Mouse (Mus musculus) liver, adult 2 months (tissue): Measurements from ENCODE around the gene Aldh9a1.

Source experiments
- CTCF ChIP-seq: fragments of 200-500 bp; IDR thresholded peaks from 2 replicates; pipeline ENCODE4 v1.5.1; 2011; ENCODE audit warnings: low read depth, low read length, control low read depth
- POLR2A ChIP-seq: fragments of 200-500 bp; IDR thresholded peaks from 2 replicates; pipeline ENCODE4 v1.6.1; 2011; ENCODE audit warnings: low read length, control low read depth; ENCODE audit not compliant: insufficient read depth; ENCODE audit errors: extremely low read depth

- TF ChIP-seq POLR2A = no peak
- TF ChIP-seq CTCF = no peak
Observed at GRCm38 (mm10) chr1:167365808-167366207, 16.0 kb downstream of the Aldh9a1 start.
